Mouse (Mus musculus): ENCODE data around the gene R3hdm2. TPM values are rescaled to one million over a fixed set of nuclear protein-coding genes. Genes with fewer than 3 reads are reported as not detected.

R3hdm2 gene
- total RNA-seq, 2 experiments from 2014 or later = 164 to 167 TPM

- peak; percentile 28 to 60 for DNase-seq (ENCODE audit: low spot score in 2 of 2)
These were observed 40.7 kb downstream of the R3hdm2 start for GRCm38 (mm10) chr10:127420676-127421353.

- peak; percentile 44 to 63 for DNase-seq (ENCODE audit: low spot score in 2 of 2)
These were observed 41.9 kb downstream of the R3hdm2 start for GRCm38 (mm10) chr10:127422047-127422446.

GRCm38 (mm10) chr10:127425794-127426193 is 45.7 kb downstream of the R3hdm2 start:
- no peak for DNase-seq (ENCODE audit: low spot score in 2 of 2)

GRCm38 (mm10) chr10:127426670-127427069 is 46.5 kb downstream of the R3hdm2 start:
- no peak for DNase-seq (ENCODE audit: low spot score in 2 of 2)

- DNase-seq (ENCODE audit: low spot score in 2 of 2) = no peak
These were observed 47.0 kb downstream of the R3hdm2 start for GRCm38 (mm10) chr10:127427107-127427506.

- DNase-seq (ENCODE audit: low spot score in 2 of 2) = no peak
These were observed 47.9 kb downstream of the R3hdm2 start for GRCm38 (mm10) chr10:127427987-127428386.

- no peak for DNase-seq (ENCODE audit: low spot score in 2 of 2)
These were observed 49.4 kb downstream of the R3hdm2 start for GRCm38 (mm10) chr10:127429538-127429937.

- no peak for DNase-seq (ENCODE audit: low spot score in 2 of 2)
These were observed 52.3 kb downstream of the R3hdm2 start for GRCm38 (mm10) chr10:127432466-127432865.

GRCm38 (mm10) chr10:127437354-127438113 is 57.4 kb downstream of the R3hdm2 start:
- DNase-seq (ENCODE audit: low spot score in 2 of 2) = no peak

GRCm38 (mm10) chr10:127453701-127454100 is 73.6 kb downstream of the R3hdm2 start:
- no peak for DNase-seq (ENCODE audit: low spot score in 2 of 2)

- DNase-seq (ENCODE audit: low spot score in 2 of 2) = peak; percentile 24 to 46
These were observed 82.4 kb downstream of the R3hdm2 start for GRCm38 (mm10) chr10:127462411-127463096.

GRCm38 (mm10) chr10:127471281-127471988 is 91.3 kb downstream of the R3hdm2 start:
- no peak for DNase-seq (ENCODE audit: low spot score in 2 of 2)

- no peak for DNase-seq (ENCODE audit: low spot score in 2 of 2)
These were observed 92.6 kb downstream of the R3hdm2 start for GRCm38 (mm10) chr10:127472722-127473121.

GRCm38 (mm10) chr10:127475175-127475574 is 95.0 kb downstream of the R3hdm2 start:
- no peak for DNase-seq (ENCODE audit: low spot score in 2 of 2)

GRCm38 (mm10) chr10:127476541-127476940 is 96.4 kb downstream of the R3hdm2 start:
- no peak for DNase-seq (ENCODE audit: low spot score in 2 of 2)

- no peak for DNase-seq (ENCODE audit: low spot score in 2 of 2)
These were observed 97.2 kb downstream of the R3hdm2 start for GRCm38 (mm10) chr10:127477301-127477700.

- DNase-seq (ENCODE audit: low spot score in 2 of 2) = peak in 1 of 2 experiments; percentile 61
These were observed 99.0 kb downstream of the R3hdm2 start for GRCm38 (mm10) chr10:127479131-127479530.

GRCm38 (mm10) chr10:127480833-127481813 is 101.0 kb downstream of the R3hdm2 start:
- peak; percentile 60 to 83 for DNase-seq (ENCODE audit: low spot score in 2 of 2)

GRCm38 (mm10) chr10:127485235-127485634 is 105.1 kb downstream of the R3hdm2 start:
- no peak for DNase-seq (ENCODE audit: low spot score in 2 of 2)

GRCm38 (mm10) chr10:127488856-127489255 is 108.7 kb downstream of the R3hdm2 start:
- no peak for DNase-seq (ENCODE audit: low spot score in 2 of 2)

Data from layer of hippocampus, adult 18-20 months (tissue).